Mouse (Mus musculus): ENCODE measurements around the gene Ice2.

DNA sequence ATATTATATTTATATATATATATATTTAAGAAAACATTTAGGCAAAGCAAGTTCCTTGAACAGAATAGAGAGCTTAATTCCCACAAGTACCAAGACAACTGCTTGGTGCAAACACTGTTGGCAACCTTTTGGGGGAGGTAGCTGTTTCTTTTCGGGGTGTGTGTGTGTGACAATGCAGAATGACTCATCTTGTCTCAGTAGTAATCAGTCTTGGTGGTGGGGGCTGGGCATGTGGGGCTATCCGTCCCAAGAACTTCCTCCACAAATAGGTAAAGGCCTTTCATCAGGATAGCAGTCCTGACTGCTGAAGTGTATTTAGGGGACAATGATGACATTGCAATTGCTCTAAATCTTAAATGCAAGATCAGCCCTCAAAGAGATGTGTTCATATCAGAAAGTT is 65.3 kb downstream of the Ice2 start:
- TF ChIP-seq CTCF (IDR thresholded peaks at IDR 0.05; ENCODE audit: insufficient read depth, low read depth, low read length) = no peak
- no peak for TF ChIP-seq POLR2A (IDR thresholded peaks at IDR 0.05; ENCODE audit: insufficient read depth, low read depth, low read length)
